Mouse (Mus musculus): ENCODE measurements around the gene Rem1. TPM values are rescaled to one million over a fixed set of nuclear protein-coding genes. Genes with fewer than 3 reads are reported as not detected.

Rem1 gene
- 1.5 TPM for polyA plus RNA-seq (2014; fragmentation: Illumina TruSeq; extraction: RNeasy Lipid Tissue Mini Kit (QIAGEN cat#74804))

DNA sequence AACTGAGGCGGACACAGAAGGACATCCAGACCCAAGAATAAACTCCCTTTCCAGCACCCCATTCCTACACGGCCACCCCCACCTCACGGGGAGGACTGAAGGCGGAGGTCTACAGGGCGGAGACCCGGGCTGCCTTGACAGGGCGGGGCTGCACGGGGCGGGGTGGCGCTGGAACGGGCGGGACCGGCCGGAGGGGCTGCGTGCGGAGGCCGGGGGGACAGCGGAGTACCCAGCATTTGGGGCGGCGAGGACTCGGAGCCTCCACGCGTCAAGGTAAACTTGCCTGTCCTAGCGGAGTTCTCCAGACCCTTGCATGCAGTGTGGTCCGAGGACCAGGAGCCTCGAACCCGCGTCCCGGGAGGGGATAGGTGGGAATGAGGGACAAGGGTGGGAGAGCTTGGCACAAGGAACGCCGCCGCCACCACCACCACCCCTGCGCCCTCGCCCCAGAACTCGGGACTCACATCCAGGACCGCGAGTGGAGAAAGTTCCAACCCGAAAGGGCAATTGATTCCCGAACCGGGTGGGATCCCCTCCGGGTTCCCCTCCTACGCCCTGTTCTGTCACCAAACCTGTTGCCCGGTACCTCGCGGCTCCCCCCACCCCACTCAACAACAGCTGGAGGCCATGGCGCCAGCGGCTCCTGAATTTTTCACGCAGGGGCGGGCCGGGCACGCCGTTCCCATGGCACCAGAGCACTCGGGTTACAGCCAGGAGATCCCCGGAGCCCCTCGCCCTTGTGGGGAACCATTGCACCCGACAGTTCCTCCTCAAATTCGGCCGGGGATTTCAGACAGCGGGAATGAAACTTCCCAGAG is at the start of gene Rem1:
Rem1 (plus strand) TSS at position 178 of the 818 bp plus-strand sequence.

DNA sequence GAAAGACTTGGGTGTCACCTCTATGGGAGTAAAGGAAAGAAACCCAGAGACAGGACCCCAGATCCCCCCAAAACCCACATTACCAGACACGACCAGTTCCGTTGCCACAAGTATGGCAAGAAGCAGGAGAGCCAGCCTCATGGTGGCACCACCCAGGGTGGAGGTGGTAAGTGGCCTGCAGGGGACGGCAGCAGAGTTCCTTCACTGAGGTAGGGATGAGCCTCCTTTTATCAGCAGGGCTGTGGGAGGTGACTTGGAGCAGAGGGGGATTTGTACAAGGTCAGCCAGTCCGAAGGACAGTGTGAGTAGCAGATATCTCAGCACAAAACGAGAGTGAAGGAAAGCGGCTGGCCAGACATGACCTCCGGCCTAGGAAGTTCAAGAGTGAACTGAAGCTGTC is 46.6 kb upstream of the Rem1 start, which contains the start of gene Defb19:
Defb19 (minus strand) TSS at position 206 of the 400 bp plus-strand sequence.

DNA sequence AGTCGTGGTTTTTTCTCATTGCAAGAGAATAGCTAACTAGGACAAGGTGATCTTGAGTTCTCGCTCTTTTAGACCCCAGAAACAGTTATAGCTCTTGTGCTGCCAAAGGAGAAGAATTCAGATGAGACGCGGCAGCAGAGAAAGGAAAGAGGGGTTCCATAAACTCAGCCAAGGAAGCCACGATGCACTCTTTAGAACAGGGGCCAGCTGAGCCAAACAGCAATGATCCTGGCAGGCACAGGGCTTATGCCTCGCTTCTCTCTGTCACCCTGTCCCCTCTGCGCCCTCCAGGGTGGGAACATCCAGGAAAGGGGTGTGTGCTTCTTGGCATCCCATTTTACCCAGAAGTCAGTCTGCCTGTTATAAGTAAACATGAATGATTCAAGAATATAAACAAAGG is 27.5 kb upstream of the Rem1 start, which contains the start of gene Defb45:
Defb45 (minus strand) TSS at position 101 of the 400 bp plus-strand sequence.

DNA sequence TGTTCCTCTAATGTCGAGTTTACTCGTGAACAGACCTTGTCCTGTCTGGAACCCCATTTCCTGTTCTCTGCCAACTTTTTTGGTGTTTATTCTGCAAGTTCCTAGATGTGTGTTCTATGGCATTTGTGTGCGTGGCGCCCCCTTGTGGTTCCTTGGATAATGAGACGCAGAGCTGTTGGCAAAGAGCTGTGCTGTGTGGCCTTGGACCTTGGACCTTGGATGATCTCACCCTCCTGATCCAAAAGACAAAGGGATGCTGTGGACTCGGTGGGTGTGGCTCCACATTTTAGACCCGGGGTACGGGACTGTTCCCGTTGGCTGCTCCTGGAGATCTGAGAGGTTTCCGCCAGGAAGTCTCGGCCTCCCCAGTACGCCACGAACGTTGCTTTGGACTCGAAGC is 22.7 kb upstream of the Rem1 start, which contains the start of gene Defb36:
Defb36 (plus strand) TSS at position 271 of the 400 bp plus-strand sequence.

DNA sequence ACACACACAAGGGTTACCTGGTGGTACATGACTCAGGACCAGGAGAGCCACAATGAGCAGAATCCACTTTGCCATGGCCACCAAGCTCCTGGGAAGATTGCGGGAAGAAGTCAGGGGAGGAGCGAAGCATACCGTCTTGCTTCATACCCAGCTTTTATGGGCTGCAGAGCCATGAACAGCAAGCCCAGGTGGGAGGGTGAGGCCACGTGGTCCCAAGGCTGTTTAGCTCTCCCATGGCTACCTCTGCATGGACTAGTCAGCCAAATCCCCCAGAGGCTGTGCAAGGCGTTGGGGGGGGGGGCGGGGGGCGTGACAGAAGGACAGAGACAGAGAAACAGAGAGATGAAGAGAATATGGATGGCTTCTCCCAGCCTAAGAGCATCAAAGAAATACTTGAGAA is 3.8 kb upstream of the Rem1 start, which contains the start of gene Defb25:
Defb25 (minus strand) TSS at position 101 of the 400 bp plus-strand sequence.

DNA sequence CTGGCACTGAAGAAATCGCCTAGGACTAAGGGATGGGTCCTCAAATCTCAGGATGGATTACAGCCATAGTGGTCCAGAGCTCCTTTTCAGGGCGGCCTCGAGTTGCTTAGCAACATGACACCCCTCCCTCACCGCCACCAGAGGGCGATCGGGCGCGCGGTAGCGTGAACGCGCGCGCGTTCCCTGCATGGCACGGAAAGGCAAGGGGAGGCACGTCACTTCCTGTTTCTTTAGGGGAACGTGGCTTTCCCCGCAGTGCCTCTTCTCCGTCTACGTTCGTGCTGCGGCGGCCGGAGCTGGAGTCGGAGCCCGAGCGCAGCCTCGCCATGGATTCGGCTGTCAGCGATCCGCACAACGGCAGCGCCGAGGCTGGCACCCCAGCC is 42.5 kb downstream of the Rem1 start, which contains the start of gene H13:
H13 (plus strand) TSS at position 206 of the 383 bp plus-strand sequence.

Other genes starting within 250 kb of the Rem1 start
- gene Sox12, start 228.9 kb upstream of the Rem1 start, polyA plus RNA-seq (2014; fragmentation: Illumina TruSeq; extraction: RNeasy Lipid Tissue Mini Kit (QIAGEN cat#74804)): 3.2 TPM
- gene Zcchc3, start 211.9 kb upstream of the Rem1 start, polyA plus RNA-seq (2014; fragmentation: Illumina TruSeq; extraction: RNeasy Lipid Tissue Mini Kit (QIAGEN cat#74804)): 12.9 TPM
- gene 6820408C15Rik, start 211.4 kb upstream of the Rem1 start, polyA plus RNA-seq (2014; fragmentation: Illumina TruSeq; extraction: RNeasy Lipid Tissue Mini Kit (QIAGEN cat#74804)): 4.4 TPM
- not detected for gene Defb23, start 162.3 kb upstream of the Rem1 start, polyA plus RNA-seq (2014; fragmentation: Illumina TruSeq; extraction: RNeasy Lipid Tissue Mini Kit (QIAGEN cat#74804))
- 4.8 TPM for gene Defb20, start 149.9 kb upstream of the Rem1 start, polyA plus RNA-seq (2014; fragmentation: Illumina TruSeq; extraction: RNeasy Lipid Tissue Mini Kit (QIAGEN cat#74804))
- not detected for gene Defb22, start 136.8 kb upstream of the Rem1 start, polyA plus RNA-seq (2014; fragmentation: Illumina TruSeq; extraction: RNeasy Lipid Tissue Mini Kit (QIAGEN cat#74804))
- not detected for gene Defb26, start 115.3 kb upstream of the Rem1 start, polyA plus RNA-seq (2014; fragmentation: Illumina TruSeq; extraction: RNeasy Lipid Tissue Mini Kit (QIAGEN cat#74804))
- gene Defb28, start 108.7 kb upstream of the Rem1 start, polyA plus RNA-seq (2014; fragmentation: Illumina TruSeq; extraction: RNeasy Lipid Tissue Mini Kit (QIAGEN cat#74804)): not detected
- not detected for gene Defb29, start 86.9 kb upstream of the Rem1 start, polyA plus RNA-seq (2014; fragmentation: Illumina TruSeq; extraction: RNeasy Lipid Tissue Mini Kit (QIAGEN cat#74804))
- gene Gm17416, start 57.6 kb upstream of the Rem1 start, polyA plus RNA-seq (2014; fragmentation: Illumina TruSeq; extraction: RNeasy Lipid Tissue Mini Kit (QIAGEN cat#74804)): not detected
- not detected for gene Defb21, start 54.2 kb upstream of the Rem1 start, polyA plus RNA-seq (2014; fragmentation: Illumina TruSeq; extraction: RNeasy Lipid Tissue Mini Kit (QIAGEN cat#74804))
- 21.0 TPM for gene Defb19, start 46.6 kb upstream of the Rem1 start, polyA plus RNA-seq (2014; fragmentation: Illumina TruSeq; extraction: RNeasy Lipid Tissue Mini Kit (QIAGEN cat#74804))
- gene Defb45, start 27.6 kb upstream of the Rem1 start, polyA plus RNA-seq (2014; fragmentation: Illumina TruSeq; extraction: RNeasy Lipid Tissue Mini Kit (QIAGEN cat#74804)): not detected
- not detected for gene Defb36, start 22.6 kb upstream of the Rem1 start, polyA plus RNA-seq (2014; fragmentation: Illumina TruSeq; extraction: RNeasy Lipid Tissue Mini Kit (QIAGEN cat#74804))
- not detected for gene Defb25, start 3.9 kb upstream of the Rem1 start, polyA plus RNA-seq (2014; fragmentation: Illumina TruSeq; extraction: RNeasy Lipid Tissue Mini Kit (QIAGEN cat#74804))
- gene H13, start 42.5 kb downstream of the Rem1 start, polyA plus RNA-seq (2014; fragmentation: Illumina TruSeq; extraction: RNeasy Lipid Tissue Mini Kit (QIAGEN cat#74804)): 35.9 TPM
- gene Mcts2, start 60.1 kb downstream of the Rem1 start, polyA plus RNA-seq (2014; fragmentation: Illumina TruSeq; extraction: RNeasy Lipid Tissue Mini Kit (QIAGEN cat#74804)): 23.2 TPM
- gene Id1, start 109.3 kb downstream of the Rem1 start, polyA plus RNA-seq (2014; fragmentation: Illumina TruSeq; extraction: RNeasy Lipid Tissue Mini Kit (QIAGEN cat#74804)): 21.2 TPM
- not detected for gene Cox4i2, start 127.2 kb downstream of the Rem1 start, polyA plus RNA-seq (2014; fragmentation: Illumina TruSeq; extraction: RNeasy Lipid Tissue Mini Kit (QIAGEN cat#74804))
- 28.0 TPM for gene Bcl2l1, start 204.8 kb downstream of the Rem1 start, polyA plus RNA-seq (2014; fragmentation: Illumina TruSeq; extraction: RNeasy Lipid Tissue Mini Kit (QIAGEN cat#74804))
- 63.9 TPM for gene Tpx2, start 221.0 kb downstream of the Rem1 start, polyA plus RNA-seq (2014; fragmentation: Illumina TruSeq; extraction: RNeasy Lipid Tissue Mini Kit (QIAGEN cat#74804))